Mouse (Mus musculus) heart, embryonic 15.5 days (tissue): ENCODE measurements around the gene Gm44502. TPM values are rescaled to one million over a fixed set of nuclear protein-coding genes. Genes with fewer than 3 reads are reported as not detected.

Experiments
- ATAC-seq: fragments of 200-750 bp; cut with Nextera tagmentation; replicated peaks from 2 replicates; pipeline ENCODE4 v1.8.0; 2017; ENCODE audit warnings: low read depth, moderate TSS enrichment; ENCODE audit not compliant: insufficient number of reproducible peaks, insufficient read depth, low FRiP score
- H3K27ac ChIP-seq: fragments of 300-500 bp; sonication (generic); 2 replicates; pipeline ENCODE4 v1.5.1; 2015; ENCODE audit warnings: mild to moderate bottlenecking, inconsistent platforms
- H3K27me3 ChIP-seq: fragments of 300-500 bp; sonication (generic); 2 replicates; pipeline ENCODE4 v1.6.1; 2015; ENCODE audit warnings: inconsistent platforms
- H3K36me3 ChIP-seq: fragments of 300-500 bp; sonication (generic); 2 replicates; pipeline ENCODE4 v1.6.1; 2015; ENCODE audit warnings: mild to moderate bottlenecking, inconsistent platforms
- H3K4me1 ChIP-seq: fragments of 300-500 bp; sonication (generic); replicated peaks from 2 replicates; pipeline ENCODE4 v1.6.1; 2015; ENCODE audit warnings: inconsistent platforms
- H3K4me2 ChIP-seq: fragments of 300-500 bp; sonication (generic); 2 replicates; pipeline ENCODE4 v1.6.1; 2015; ENCODE audit warnings: inconsistent platforms, mild to moderate bottlenecking, moderate library complexity
- H3K4me3 ChIP-seq: fragments of 300-500 bp; sonication (generic); 2 replicates; pipeline ENCODE4 v1.5.1; 2015; ENCODE audit warnings: mild to moderate bottlenecking, inconsistent platforms
- H3K9ac ChIP-seq: fragments of 300-500 bp; sonication (generic); 2 replicates; pipeline ENCODE4 v1.6.1; 2015; ENCODE audit warnings: mild to moderate bottlenecking, inconsistent platforms
- H3K9me3 ChIP-seq: fragments of 300-500 bp; sonication (generic); replicated peaks from 2 replicates; pipeline ENCODE4 v1.6.1; 2016; ENCODE audit warnings: inconsistent platforms
- WGBS: fragments of 180-500 bp; shearing (Covaris S2); methylation state at CpG from one replicate; pipeline ENCODE4 v1.1.7; 2015; ENCODE audit warnings: mixed read lengths; 5-methylcytosine and 5-hydroxymethylcytosine counted together
- polyA plus RNA-seq: library from polyadenylated mRNA; unstranded; fragments of >200 nt; fragmentation: Nextera tagmentation; extraction: Ambion mirVana; gene quantifications from 2 replicates; pipeline ENCODE4 v1.2.1, GENCODE M21; 2015

The Gm44502 gene
- polyA plus RNA-seq, 1 experiment from 2014 or later: 0.16 TPM

DNA sequence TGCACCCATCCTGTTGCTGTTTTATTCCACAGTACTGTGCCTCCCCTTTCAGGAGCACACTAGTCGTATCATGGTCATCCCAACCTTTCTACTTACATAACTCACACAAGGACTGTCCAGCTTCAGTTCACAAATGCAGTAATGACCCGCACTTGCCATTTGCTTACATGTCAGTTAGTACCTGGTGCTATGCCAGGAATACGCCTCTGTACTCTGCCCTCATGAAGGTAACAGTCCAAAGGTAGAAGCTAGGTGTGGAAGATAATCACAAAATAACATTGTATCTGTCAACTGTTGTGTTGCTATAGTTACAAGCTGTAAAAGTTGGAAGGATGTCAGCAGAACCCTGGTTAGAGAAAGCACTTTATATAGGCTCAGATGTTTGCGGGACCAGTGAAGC lies 32.6 kb downstream of the Gm44502 start:
- no peaks in the 10 kb centered on the region for H3K4me1 ChIP-seq
- WGBS: 78% methylated on average over 4 of the region's 4 CpGs
- no peak for ATAC-seq
- H3K9ac ChIP-seq: no peak overlapping the region
- H3K27me3 ChIP-seq: no peaks in the 10 kb centered on the region
- no peak overlapping the region for H3K27ac ChIP-seq
- no peaks in the 10 kb centered on the region for H3K36me3 ChIP-seq
- no peak overlapping the region for H3K4me2 ChIP-seq
- H3K9me3 ChIP-seq: no peaks in the 10 kb centered on the region
- no peak overlapping the region for H3K4me3 ChIP-seq

DNA sequence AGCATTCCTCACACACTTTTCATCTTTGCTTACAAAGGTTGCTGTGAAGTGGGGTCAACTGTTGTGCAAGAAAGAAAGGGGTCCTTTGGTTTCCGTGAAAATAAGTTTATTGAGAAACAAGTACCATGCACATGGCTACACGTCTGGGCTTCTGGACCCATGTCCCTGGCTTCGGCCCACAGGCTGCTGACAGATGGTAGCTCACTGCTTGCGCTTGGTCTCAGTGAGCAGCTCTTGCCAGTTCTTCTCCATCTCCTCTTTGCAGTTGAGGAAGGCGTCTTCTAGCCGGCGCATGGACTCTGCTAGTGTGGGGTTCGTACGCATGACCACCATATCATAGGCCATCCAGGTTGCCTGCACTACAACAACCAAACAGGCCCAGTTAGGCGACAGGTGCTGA lies 39.4 kb downstream of the Gm44502 start:
- H3K9ac ChIP-seq: no peak overlapping the region
- no peak overlapping the region for H3K4me3 ChIP-seq
- no peak for ATAC-seq
- no peaks in the 10 kb centered on the region for H3K4me1 ChIP-seq
- H3K9me3 ChIP-seq: no peaks in the 10 kb centered on the region
- no peak overlapping the region for H3K27ac ChIP-seq
- H3K4me2 ChIP-seq: no peak overlapping the region
- WGBS: 89% methylated on average over 10 of the region's 10 CpGs
- H3K36me3 ChIP-seq: no peaks in the 10 kb centered on the region
- H3K27me3 ChIP-seq: peaks cover 11% of the 10 kb centered on the region; the same call in 1 of the 2 replicates

DNA sequence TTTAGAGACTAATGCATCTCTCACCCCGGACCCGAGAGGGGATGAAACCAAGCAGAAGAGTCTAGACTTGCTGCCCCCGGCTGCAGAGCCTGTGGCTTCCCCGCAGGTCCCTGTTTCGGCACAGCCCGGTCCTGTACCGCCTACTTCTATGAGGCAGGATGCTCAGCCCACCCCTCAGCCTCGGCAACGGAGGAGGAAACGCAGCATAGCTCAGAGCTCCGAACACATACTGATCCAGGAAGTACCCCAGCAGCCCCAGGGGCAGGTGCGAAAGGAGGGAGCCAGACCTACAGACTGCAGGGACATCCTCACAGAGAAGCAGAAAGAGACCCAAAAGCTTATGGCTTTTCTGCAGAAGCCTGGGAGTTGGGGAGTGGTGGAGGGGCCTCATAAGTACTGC lies 42.4 kb downstream of the Gm44502 start:
- ATAC-seq: no peak
- no peaks in the 10 kb centered on the region for H3K36me3 ChIP-seq
- no peak overlapping the region for H3K9ac ChIP-seq
- no peaks in the 10 kb centered on the region for H3K4me1 ChIP-seq
- no peak overlapping the region for H3K4me3 ChIP-seq
- 31% methylated on average over 12 of the region's 12 CpGs for WGBS
- H3K27me3 ChIP-seq: peaks cover 21% of the 10 kb centered on the region
- H3K27ac ChIP-seq: no peak overlapping the region
- H3K9me3 ChIP-seq: no peaks in the 10 kb centered on the region
- no peak overlapping the region for H3K4me2 ChIP-seq

GRCm38 (mm10) chr15:89384617-89385016 lies 44.9 kb downstream of the Gm44502 start, which contains the start of gene Klhdc7b:
Gene Klhdc7b (plus strand): TSS chr15:89384917.
- WGBS: 87% methylated on average over 7 of the region's 7 CpGs
- no peak for ATAC-seq
- Histone ChIP-seq H3K36me3 (no peaks in the 10 kb centered on the region), H3K9me3 (no peaks in the 10 kb centered on the region), H3K4me3 (no peak within 1 kb of the TSS), H3K27ac (no peak within 1 kb of the TSS), H3K4me2 (no peak within 1 kb of the TSS), H3K9ac (no peak within 1 kb of the TSS), H3K4me1 (peaks cover under 1% of the 10 kb centered on the region), H3K27me3 (peaks cover 38% of the 10 kb centered on the region)

DNA sequence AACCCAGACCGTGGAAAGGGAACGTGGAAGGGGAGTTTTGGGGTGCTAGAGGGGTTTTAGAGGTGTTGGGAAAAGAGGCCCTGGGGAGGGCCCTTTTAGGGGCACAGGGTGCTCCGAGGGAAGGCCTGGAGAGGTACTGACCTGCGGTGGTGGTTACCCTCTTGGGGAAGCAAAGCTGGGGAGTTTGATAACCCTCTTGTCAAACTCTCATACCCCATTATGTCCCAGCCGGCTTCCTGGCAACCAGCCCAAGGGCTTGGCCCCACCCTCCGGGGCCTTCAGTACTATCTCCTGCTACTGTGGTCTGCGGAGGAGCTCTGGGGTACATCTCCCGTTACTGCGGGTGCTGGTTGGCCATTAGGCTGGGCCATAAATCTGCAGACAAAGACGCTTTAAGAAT lies 50.1 kb downstream of the Gm44502 start:
- Histone ChIP-seq H3K36me3 (no peaks in the 10 kb centered on the region), H3K9ac (no peak overlapping the region), H3K9me3 (no peaks in the 10 kb centered on the region), H3K27ac (no peak overlapping the region), H3K27me3 (peaks cover 64% of the 10 kb centered on the region), H3K4me1 (peaks cover 25% of the 10 kb centered on the region), H3K4me3 (peak overlapping the region; percentile 44), H3K4me2 (peak overlapping the region; percentile 89)
- WGBS: 7% methylated on average over 10 of the region's 10 CpGs
- no peak for ATAC-seq

- no peak for ATAC-seq
- Histone ChIP-seq H3K9me3 (no peaks in the 10 kb centered on the region), H3K27me3 (peaks cover 64% of the 10 kb centered on the region), H3K4me1 (peaks cover 29% of the 10 kb centered on the region), H3K4me2 (peak within 1 kb of the TSS; percentile 89), H3K9ac (peak within 1 kb of the TSS; percentile 57), H3K4me3 (peak within 1 kb of the TSS; percentile 44), H3K27ac (no peak within 1 kb of the TSS), H3K36me3 (no peaks in the 10 kb centered on the region)
- under 1% methylated on average over 33 of the region's 33 CpGs for WGBS
Observed at GRCm38 (mm10) chr15:89378831-89379401, 50.6 kb downstream of the Gm44502 start, which contains the start of gene Odf3b. Gene Odf3b (minus strand): TSS chr15:89379282.

DNA sequence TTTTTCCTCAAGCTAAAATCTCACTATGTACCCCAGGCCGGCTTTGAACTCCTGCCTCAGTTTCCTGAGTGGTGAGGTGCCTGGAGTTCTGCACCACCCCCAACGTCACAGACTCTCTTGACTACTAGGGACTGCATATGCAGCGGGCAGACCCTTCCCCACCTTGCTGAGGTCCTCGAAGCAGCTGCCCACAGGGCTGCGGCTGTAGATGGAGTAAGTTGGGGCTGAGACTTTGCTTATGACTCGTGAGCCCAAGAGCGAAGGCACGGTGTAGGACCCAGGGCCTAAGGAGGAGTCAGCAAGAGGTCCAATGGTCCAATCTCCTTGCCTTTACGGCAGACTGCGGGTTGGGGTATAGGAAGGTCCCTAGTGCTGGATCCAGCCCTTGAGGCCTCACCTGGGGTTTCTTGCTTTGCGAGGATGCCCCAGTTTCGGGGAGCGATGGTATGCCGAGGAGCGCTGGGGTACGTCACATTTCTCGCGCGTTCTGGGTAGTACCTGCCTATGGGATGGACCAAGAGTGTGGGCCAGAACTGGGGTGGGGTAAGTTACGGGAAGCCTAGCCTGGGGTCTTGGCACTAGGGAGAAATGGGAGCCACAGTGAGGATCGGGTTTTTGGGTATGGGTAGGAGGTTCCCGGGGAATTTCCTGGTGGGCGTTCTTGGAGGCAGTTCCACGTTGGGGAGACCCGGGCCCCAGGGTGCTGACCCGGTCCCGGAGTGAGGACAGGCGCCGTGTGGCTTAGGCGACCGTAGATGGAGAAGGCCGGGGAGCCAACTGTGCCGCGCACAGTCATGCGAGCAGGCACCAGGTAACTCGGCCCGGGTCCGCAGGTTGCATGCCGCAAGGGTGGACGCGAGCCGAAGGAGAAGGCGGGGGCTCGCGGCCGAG lies 51.3 kb downstream of the Gm44502 start:
- H3K27ac ChIP-seq: no peak overlapping the region
- H3K4me1 ChIP-seq: peaks cover 32% of the 10 kb centered on the region
- peak overlapping the region; percentile 89 for H3K4me2 ChIP-seq
- 12% methylated on average over 46 of the region's 46 CpGs for WGBS
- peaks cover 64% of the 10 kb centered on the region for H3K27me3 ChIP-seq
- no peaks in the 10 kb centered on the region for H3K36me3 ChIP-seq
- peak overlapping the region; percentile 57 for H3K9ac ChIP-seq
- H3K4me3 ChIP-seq: peak overlapping the region; percentile 44
- no peak for ATAC-seq
- H3K9me3 ChIP-seq: no peaks in the 10 kb centered on the region

GRCm38 (mm10) chr15:89377362-89377761 lies 52.1 kb downstream of the Gm44502 start:
- Histone ChIP-seq H3K27ac (no peak overlapping the region), H3K4me3 (no peak overlapping the region), H3K36me3 (peaks cover 3% of the 10 kb centered on the region), H3K9me3 (no peaks in the 10 kb centered on the region), H3K4me1 (peaks cover 40% of the 10 kb centered on the region), H3K9ac (no peak overlapping the region), H3K27me3 (peaks cover 59% of the 10 kb centered on the region), H3K4me2 (peak overlapping the region; percentile 25; the same call in 1 of the 2 replicates)
- ATAC-seq: no peak
- 7% methylated on average over 18 of the region's 18 CpGs for WGBS

GRCm38 (mm10) chr15:89376957-89377356 lies 52.5 kb downstream of the Gm44502 start, which contains the start of gene Tymp:
Gene Tymp (minus strand): TSS chr15:89377039.
- Histone ChIP-seq H3K9me3 (no peaks in the 10 kb centered on the region), H3K27me3 (peaks cover 56% of the 10 kb centered on the region), H3K36me3 (peaks cover 7% of the 10 kb centered on the region), H3K4me1 (peaks cover 42% of the 10 kb centered on the region), H3K27ac (no peak within 1 kb of the TSS), H3K4me2 (peak within 1 kb of the TSS; percentile 25; the same call in 1 of the 2 replicates), H3K4me3 (no peak within 1 kb of the TSS), H3K9ac (no peak within 1 kb of the TSS)
- 28% methylated on average over 16 of the region's 16 CpGs for WGBS
- ATAC-seq: no peak

DNA sequence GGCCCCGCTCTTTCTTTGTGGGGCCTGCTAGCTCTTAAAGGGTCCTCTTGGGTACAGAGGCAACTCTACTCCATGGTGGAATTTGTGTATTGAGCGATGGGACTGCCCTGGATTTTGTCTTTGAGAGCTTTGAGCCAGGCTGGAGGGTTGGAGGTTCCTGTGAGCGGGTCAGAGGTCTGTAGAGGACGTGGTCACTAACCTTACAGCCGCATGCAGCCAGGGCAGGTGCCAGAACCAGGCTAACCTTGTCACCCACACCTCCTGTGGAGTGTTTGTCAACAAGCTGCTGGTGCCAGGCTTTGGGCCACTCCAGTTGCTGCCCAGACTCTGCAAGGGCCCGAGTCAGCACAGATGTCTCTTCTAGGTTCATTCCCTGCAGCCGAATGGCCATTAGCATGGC lies 53.5 kb downstream of the Gm44502 start:
- Histone ChIP-seq H3K36me3 (peaks cover 16% of the 10 kb centered on the region), H3K4me3 (no peak overlapping the region), H3K9me3 (no peaks in the 10 kb centered on the region), H3K27me3 (peaks cover 50% of the 10 kb centered on the region), H3K27ac (no peak overlapping the region), H3K9ac (no peak overlapping the region), H3K4me1 (peaks cover 42% of the 10 kb centered on the region), H3K4me2 (no peak overlapping the region)
- 72% methylated on average over 7 of the region's 7 CpGs for whole genome bisulfite sequencing
- ATAC-seq: no peak

DNA sequence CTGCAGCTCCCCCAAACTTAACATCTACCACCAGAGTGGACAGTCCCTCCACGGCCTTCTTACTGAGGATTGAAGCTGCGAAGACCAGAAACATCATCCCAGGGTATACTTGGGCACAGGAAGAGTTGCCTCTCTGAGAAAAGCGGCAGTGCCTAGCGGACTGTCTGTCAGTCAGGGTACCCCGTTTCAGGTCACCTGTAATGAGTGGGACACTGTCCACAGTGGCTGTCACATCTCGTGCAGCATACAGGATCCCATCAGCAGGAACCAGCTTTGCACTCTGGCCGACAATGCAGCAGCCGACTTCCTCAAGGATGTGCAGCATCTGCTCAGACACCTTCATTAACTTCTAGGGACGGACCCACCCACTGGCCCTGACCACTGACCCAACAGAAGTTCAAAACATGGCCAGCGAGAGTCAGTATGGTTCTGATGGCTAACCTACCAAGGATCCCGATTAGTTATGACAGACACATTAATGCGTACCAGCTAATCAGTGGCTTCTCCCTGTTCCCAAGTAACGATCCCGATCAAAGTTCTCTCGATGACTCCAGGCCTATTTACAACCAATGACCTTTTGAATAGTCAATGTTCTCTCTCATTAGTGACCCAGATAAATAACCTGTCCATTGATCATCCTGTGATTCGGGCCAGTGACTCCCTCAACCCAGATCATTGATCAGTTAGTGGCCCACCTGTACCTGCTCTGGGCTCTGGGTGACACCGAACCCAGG lies 54.5 kb downstream of the Gm44502 start:
- peaks cover 39% of the 10 kb centered on the region for H3K27me3 ChIP-seq
- H3K4me3 ChIP-seq: no peak overlapping the region
- 90% methylated on average over 17 of the region's 17 CpGs for WGBS
- no peaks in the 10 kb centered on the region for H3K9me3 ChIP-seq
- H3K36me3 ChIP-seq: peaks cover 25% of the 10 kb centered on the region
- H3K4me2 ChIP-seq: no peak overlapping the region
- H3K9ac ChIP-seq: no peak overlapping the region
- no peak for ATAC-seq
- H3K4me1 ChIP-seq: peaks cover 42% of the 10 kb centered on the region
- no peak overlapping the region for H3K27ac ChIP-seq
